Mouse (Mus musculus) erythroblast, embryonic 14.5 days (primary cell): Measurements from ENCODE around the gene Fbln1.

Experiments used
- GATA1 ChIP-seq: IDR thresholded peaks from 2 replicates; pipeline ENCODE4 v1.6.1; 2012; ENCODE audit warnings: low read length, inconsistent platforms, mixed read lengths
- TAL1 ChIP-seq: IDR thresholded peaks from 3 replicates; pipeline ENCODE4 v1.6.1; 2012; ENCODE audit warnings: low read length, inconsistent platforms, mixed read lengths

DNA sequence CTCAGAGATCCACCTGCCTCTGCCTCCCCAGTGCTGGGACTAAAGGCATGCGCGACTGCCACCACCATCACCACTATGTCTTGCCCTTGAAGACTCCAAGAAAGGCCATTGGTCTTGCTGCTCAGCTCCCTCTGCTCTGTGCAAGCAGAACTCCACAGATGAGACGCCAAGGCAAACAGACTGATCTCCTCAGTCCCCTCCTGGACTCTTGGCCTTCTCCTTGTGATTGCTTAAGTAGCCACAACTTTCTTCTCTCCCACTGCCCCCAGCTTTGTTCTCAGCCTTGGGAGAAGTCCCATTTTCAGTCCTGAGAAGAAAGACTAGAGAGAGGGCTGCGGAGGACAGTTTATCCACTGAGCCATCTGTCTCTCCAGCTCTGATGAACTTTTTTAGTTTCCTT is 23.7 kb upstream of the Fbln1 start:
- TF ChIP-seq TAL1 (no peak), GATA1 (no peak)
